Mouse (Mus musculus) ES-E14 (cell line): ENCODE measurements around the gene Cep250. TPM values are rescaled to one million over a fixed set of nuclear protein-coding genes. Genes with fewer than 3 reads are reported as not detected.

ENCODE experiments used
- DNase-seq: peaks from one replicate; pipeline ENCODE4 v3.0.0-alpha.2; 2013; ENCODE audit warnings: low read depth, low spot score
- H3K27ac ChIP-seq: 2 replicates; pipeline ENCODE4 v1.5.1; 2012; ENCODE audit warnings: low read depth, mild to moderate bottlenecking, low read length, moderate library complexity, mixed read lengths; ENCODE audit not compliant: poor library complexity, insufficient read depth, severe bottlenecking
- H3K36me3 ChIP-seq: 2 replicates; pipeline ENCODE4 v1.6.1; 2012; ENCODE audit warnings: mild to moderate bottlenecking, low read length, moderate library complexity, mixed read lengths; ENCODE audit not compliant: control insufficient read depth, poor library complexity, insufficient read depth, severe bottlenecking
- H3K4me1 ChIP-seq, 2 experiments: fragments of 150-350 bp in 1 of 2; sonication (generic) in 1 of 2; 2 replicates each; pipeline ENCODE4 v1.6.1; 2012; ENCODE audit warnings: low read length in 2 of 2, mild to moderate bottlenecking in 1 of 2, mixed read lengths in 1 of 2; ENCODE audit not compliant: control insufficient read depth in 2 of 2, insufficient read depth in 2 of 2, poor library complexity in 1 of 2
- H3K4me3 ChIP-seq, 2 experiments: fragments of 150-350 bp in 1 of 2; sonication (generic) in 1 of 2; 2 replicates each; pipeline ENCODE4 v1.5.1; 2012; ENCODE audit warnings: low read length in 2 of 2, low read depth in 1 of 2, mild to moderate bottlenecking in 1 of 2, mixed read lengths in 1 of 2; ENCODE audit not compliant: insufficient read depth in 1 of 2, poor library complexity in 1 of 2, severe bottlenecking in 1 of 2
- H3K9ac ChIP-seq: 2 replicates; pipeline ENCODE4 v1.6.1; 2012; ENCODE audit warnings: low read depth, mild to moderate bottlenecking, low read length, mixed read lengths; ENCODE audit not compliant: poor library complexity, insufficient read depth, severe bottlenecking
- H3K9me3 ChIP-seq: fragments of 150-350 bp; sonication (generic); 2 replicates; pipeline ENCODE4 v1.6.1; 2012; ENCODE audit warnings: low read depth, mild to moderate bottlenecking, low read length; ENCODE audit not compliant: control insufficient read depth, insufficient read depth
- CHD2 ChIP-seq: IDR thresholded peaks from 2 replicates; pipeline ENCODE4 v1.6.1; 2014; ENCODE audit warnings: mild to moderate bottlenecking, low read depth, low read length, inconsistent platforms
- HCFC1 ChIP-seq: IDR thresholded peaks from 2 replicates; pipeline ENCODE4 v1.6.1; 2012; ENCODE audit warnings: low read length, inconsistent platforms, borderline replicate concordance; ENCODE audit not compliant: insufficient read depth
- MAFK ChIP-seq: IDR thresholded peaks from 2 replicates; pipeline ENCODE4 v1.6.1; 2014; ENCODE audit warnings: mild to moderate bottlenecking, low read depth, low read length, inconsistent platforms; ENCODE audit not compliant: insufficient read depth
- ZC3H11A ChIP-seq: IDR thresholded peaks from 2 replicates; pipeline ENCODE4 v1.6.1; 2012; ENCODE audit warnings: low read depth, mild to moderate bottlenecking, inconsistent platforms, low read length, borderline replicate concordance
- ZNF384 ChIP-seq: IDR thresholded peaks from 2 replicates; pipeline ENCODE4 v1.6.1; 2012; ENCODE audit warnings: low read depth, low read length, inconsistent platforms
- in situ Hi-C, 2 experiments: fragments of 600-800 bp; cut with MboI; formaldehyde crosslinking; loops; one replicate each; pipeline ENCODE4 v1.15.1; 2025; ENCODE audit warnings: low sequenced_read_pairs in 2 of 2, inconsistent platforms in 1 of 2; ENCODE audit not compliant: unreplicated experiment in 2 of 2
- total RNA-seq: library from RNA; depleted of rRNA; stranded (reverse); fragments of 300-350 nt; gene quantifications from 2 replicates; pipeline ENCODE4 v1.2.3, GENCODE M21; 2012

The Cep250 gene
- total RNA-seq, 1 experiment = 22.2 TPM

DNA sequence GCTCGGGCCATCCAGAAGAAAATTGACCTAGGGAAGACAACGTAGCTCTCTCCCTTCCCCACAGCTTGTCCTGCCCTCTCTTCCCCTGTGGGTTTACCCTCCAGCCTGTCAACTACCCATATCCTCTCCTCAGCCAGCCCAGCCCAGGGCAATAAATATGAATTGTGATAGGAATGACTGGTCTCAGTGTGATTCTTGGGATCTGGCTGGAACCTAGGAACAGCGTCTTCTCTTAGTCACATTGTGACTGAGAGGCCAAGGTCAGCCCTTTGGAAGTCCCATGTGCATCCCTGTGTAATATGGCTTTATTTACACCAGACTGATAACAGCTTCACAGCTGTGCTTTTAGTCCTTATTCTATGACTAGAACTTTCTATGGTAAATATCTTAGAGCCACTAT is 61.8 kb downstream of the Cep250 start:
- no peaks in the 10 kb centered on the region for H3K4me1 ChIP-seq
- no peaks in the 10 kb centered on the region for H3K9me3 ChIP-seq
- no peak overlapping the region for H3K27ac ChIP-seq
- in situ Hi-C loops = no loop called here
- no peak for DNase-seq
- no peak for TF ChIP-seq ZNF384
- no peak for TF ChIP-seq MAFK
- no peak for TF ChIP-seq ZC3H11A
- no peak for TF ChIP-seq HCFC1
- TF ChIP-seq CHD2 = no peak
- H3K9ac ChIP-seq = no peak overlapping the region
- no peak overlapping the region for H3K4me3 ChIP-seq
- peaks cover 42% of the 10 kb centered on the region for H3K36me3 ChIP-seq

DNA sequence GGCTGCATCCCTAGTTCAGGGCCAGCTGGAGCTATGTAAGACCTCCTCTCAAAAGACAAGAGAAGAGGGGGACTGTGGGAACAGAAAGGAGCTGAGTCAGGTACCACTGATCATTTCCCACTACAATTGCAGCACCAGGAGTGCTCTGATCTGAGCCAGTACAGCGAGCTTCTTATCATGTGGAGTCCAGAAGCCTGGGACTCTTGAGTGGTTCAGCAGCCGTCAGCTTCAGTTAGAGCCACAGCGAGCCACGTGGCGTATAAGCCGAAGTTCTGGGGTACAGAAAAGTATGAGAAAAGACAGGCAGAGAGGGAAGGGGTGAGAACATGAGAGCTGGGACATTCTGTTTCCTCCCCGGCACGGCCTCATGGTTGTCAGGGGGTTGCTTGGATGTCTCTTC is 65.0 kb downstream of the Cep250 start:
- no peaks in the 10 kb centered on the region for H3K9me3 ChIP-seq
- no peak overlapping the region for H3K27ac ChIP-seq
- no peak for TF ChIP-seq ZNF384
- no peak for TF ChIP-seq CHD2
- TF ChIP-seq MAFK = no peak
- TF ChIP-seq HCFC1 = no peak
- in situ Hi-C loops = no loop called here
- H3K4me1 ChIP-seq = no peaks in the 10 kb centered on the region; a peak in 1 of 4 replicates
- no peak overlapping the region for H3K4me3 ChIP-seq
- no peak overlapping the region for H3K9ac ChIP-seq
- no peak for DNase-seq
- H3K36me3 ChIP-seq = peaks cover 19% of the 10 kb centered on the region

DNA sequence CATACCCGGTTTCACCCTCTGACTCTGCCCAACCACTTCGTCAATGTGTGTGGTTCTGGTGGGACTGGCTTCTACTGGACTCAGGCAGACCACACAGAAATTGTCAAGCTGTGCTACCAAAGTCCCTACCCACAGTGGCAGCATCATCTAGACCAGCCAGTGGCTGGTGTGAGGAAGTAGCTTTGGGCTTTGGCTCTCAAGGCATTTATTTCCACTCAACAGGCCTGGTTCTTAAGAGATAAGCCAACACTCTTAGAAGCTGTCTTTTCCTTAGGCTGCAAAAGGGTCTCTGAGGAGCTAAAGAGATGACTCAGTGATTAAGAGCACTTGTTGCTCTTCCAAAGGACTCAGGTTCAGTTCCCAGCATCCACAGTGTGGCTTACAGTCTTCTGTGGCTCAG is 65.5 kb downstream of the Cep250 start:
- in situ Hi-C loops = no loop called here
- H3K27ac ChIP-seq = no peak overlapping the region
- no peaks in the 10 kb centered on the region; a peak in 1 of 4 replicates for H3K4me1 ChIP-seq
- no peak for DNase-seq
- H3K4me3 ChIP-seq = no peak overlapping the region
- H3K9me3 ChIP-seq = no peaks in the 10 kb centered on the region
- peaks cover 14% of the 10 kb centered on the region for H3K36me3 ChIP-seq
- TF ChIP-seq MAFK (no peak), ZC3H11A (no peak), HCFC1 (no peak), ZNF384 (no peak), CHD2 (no peak)
- no peak overlapping the region for H3K9ac ChIP-seq

DNA sequence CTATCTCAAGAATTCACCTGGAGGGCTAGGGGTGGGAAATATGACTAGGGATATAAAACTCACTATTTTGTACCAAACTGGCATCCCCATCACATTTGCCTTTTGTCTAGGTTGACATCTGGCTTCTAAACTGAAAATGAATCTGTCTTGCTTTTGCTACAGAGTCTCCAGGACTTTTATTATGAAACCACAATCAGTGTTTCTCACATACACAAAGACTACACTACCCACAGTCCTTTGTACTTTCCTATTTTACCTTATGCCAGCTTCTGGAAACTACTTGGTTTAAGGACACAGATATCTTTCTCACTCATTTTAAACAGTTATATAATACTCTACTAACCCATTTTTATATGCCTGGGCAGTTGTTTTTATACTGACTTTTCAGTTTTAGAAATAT is 69.2 kb downstream of the Cep250 start:
- Histone ChIP-seq H3K27ac (no peak overlapping the region), H3K9ac (no peak overlapping the region), H3K4me1 (peaks cover 0 to 5% of the 10 kb centered on the region in 2 experiments; a peak in 2 of 4 replicates), H3K9me3 (no peaks in the 10 kb centered on the region), H3K4me3 (no peak overlapping the region), H3K36me3 (no peaks in the 10 kb centered on the region)
- TF ChIP-seq ZC3H11A (no peak), HCFC1 (peak; percentile 89)
- in situ Hi-C loops = no loop called here
- DNase-seq = peak; percentile 15

DNA sequence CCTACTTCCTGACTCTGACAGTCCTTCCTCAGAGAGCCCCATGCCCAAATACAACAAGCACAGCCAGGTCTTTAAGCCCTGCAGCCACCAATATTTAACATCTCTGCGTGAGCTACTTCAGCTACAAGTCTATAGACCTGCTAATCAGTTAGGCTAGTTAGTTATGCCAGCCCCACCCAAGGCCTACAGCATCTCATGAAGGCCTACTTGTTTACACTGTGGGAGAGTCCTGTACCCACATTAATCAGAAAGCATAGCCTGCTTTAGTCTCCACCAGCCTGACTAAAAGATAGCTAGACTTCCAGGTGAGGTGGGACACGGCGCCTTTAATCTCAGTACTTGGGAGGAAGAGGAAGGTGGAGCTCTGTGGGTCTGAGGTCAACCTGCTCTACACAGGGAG is 83.1 kb downstream of the Cep250 start:
- Histone ChIP-seq H3K27ac (no peak overlapping the region), H3K4me3 (no peak overlapping the region), H3K36me3 (no peaks in the 10 kb centered on the region), H3K9me3 (no peaks in the 10 kb centered on the region), H3K9ac (no peak overlapping the region), H3K4me1 (peaks cover 0 to 4% of the 10 kb centered on the region in 2 experiments; a peak in 1 of 4 replicates)
- in situ Hi-C loops = no loop called here
- no peak for TF ChIP-seq ZC3H11A
- TF ChIP-seq MAFK = no peak
- no peak for TF ChIP-seq HCFC1
- no peak for TF ChIP-seq ZNF384
- TF ChIP-seq CHD2 = no peak
- DNase-seq = no peak
